Mouse (Mus musculus) olfactory bulb, adult 2 months (tissue): Measurements from ENCODE around the gene Orai3.

Experiments
- CTCF ChIP-seq: fragments of 200-500 bp; IDR thresholded peaks from 2 replicates; pipeline ENCODE4 v1.5.1; 2012; ENCODE audit warnings: low read depth, mild to moderate bottlenecking, low read length, moderate library complexity; ENCODE audit not compliant: insufficient read depth
- POLR2A ChIP-seq: fragments of 200-500 bp; IDR thresholded peaks from 2 replicates; pipeline ENCODE4 v1.6.1; 2012; ENCODE audit warnings: mild to moderate bottlenecking, low read depth, low read length, moderate library complexity; ENCODE audit not compliant: insufficient read depth

GRCm38 (mm10) chr7:127813821-127814220 is 44.2 kb downstream of the Orai3 start:
- no peak for TF ChIP-seq CTCF
- TF ChIP-seq POLR2A: no peak
